Mouse (Mus musculus) embryo, embryonic 11 days (tissue): ENCODE results near the gene Trim66.

Experiments
- DNase-seq: peaks from one replicate; pipeline ENCODE4 v3.0.0-alpha.2; 2015

The Trim66 gene

DNA sequence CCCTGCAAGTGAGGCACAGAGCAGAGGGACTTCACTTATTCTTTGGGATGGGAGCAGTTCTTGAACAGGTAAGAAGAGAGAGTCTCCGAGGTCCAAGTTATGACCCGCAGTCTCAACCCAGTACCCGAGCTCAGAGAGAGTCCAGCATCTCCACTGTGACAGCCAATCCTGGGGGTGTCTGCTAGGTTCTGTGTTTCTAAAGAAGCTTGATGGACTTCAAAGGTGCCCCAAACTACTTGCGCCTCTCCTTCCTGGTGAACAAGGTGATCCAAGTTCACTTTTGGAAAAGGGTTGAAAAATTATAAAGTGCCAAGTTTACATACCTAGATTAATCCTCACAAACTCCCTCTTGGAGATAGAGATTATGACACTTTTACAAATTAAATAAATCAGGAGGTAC is at the start of gene Trim66:
Gene Trim66, minus strand, starts transcription at position 101 of the 400 bp plus-strand sequence.
- no peak for DNase-seq

GRCm38 (mm10) chr7:109546726-109547125 is 38.8 kb upstream of the Trim66 start:
- no peak for DNase-seq

DNA sequence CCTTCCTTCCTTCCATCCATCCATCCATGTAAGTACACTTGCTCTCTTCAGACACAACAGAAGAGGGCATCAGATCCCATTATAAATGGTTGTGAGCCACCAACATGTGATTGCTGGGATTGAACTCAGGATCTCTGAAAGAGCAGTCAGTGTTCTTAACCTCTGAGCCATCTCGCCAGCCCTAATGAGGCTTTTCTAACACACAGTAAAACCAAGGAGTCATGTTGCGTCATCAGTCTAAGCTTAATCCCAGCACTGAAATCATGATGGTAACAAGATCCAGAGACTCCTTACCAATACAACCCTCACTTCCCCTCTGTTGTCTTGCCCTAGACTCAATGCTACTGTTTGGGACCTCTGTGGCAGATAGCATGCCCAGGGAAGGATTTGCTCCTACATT is 38.3 kb upstream of the Trim66 start:
- DNase-seq, result no peak

DNA sequence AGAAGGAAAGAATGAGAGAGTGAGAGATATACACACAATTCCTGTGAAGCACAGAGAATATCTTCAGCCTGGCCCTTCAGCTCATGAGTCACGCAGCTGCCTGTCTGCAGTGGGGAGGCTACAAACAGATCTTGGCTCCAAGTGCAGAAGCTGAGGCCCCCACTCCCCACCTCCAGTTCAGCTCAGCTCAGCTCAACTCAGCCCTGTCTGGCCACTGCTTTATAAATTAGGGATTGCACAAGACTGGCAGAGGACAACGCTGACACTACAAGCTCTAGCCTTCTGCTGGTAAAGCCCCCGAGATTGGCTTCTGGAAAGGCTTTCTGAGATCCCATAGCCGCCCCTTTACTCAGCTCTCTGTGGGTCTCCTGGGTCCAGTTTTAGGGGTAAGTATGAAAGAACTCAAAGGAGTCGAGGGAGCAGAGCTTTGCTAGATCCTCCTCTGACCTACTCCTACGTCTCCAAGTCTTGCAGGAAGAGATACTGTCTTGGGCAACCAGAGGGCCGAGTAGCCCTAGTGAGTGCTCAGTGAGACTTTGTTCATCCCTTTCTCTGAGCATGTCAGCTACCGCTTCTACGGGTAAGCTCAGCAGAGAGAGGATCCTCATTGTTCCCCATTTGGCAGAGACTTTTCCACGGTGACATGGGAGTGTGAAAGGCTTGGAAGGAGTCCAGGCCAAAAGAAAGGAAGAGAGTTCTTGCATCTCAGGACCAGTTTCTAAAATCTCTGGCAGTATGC is 37.5 kb upstream of the Trim66 start:
- DNase-seq, result no peak

- no peak for DNase-seq
These were observed 36.9 kb upstream of the Trim66 start for GRCm38 (mm10) chr7:109544792-109545191.

DNA sequence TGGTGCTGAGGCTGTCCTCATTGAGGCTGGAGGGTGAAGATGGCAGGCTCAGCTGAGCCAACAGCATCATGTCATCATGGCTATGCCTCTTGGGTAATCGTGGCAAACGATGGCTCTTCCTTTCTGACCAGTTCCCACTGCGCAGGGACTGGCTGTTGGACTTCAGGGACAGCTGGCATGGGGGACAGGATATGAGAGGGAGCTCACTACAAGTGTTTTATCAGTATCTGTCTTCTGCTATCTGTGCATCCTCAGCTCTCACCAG is 34.4 kb upstream of the Trim66 start:
- no peak for DNase-seq

GRCm38 (mm10) chr7:109541609-109542363 is 33.9 kb upstream of the Trim66 start:
- no peak for DNase-seq

DNA sequence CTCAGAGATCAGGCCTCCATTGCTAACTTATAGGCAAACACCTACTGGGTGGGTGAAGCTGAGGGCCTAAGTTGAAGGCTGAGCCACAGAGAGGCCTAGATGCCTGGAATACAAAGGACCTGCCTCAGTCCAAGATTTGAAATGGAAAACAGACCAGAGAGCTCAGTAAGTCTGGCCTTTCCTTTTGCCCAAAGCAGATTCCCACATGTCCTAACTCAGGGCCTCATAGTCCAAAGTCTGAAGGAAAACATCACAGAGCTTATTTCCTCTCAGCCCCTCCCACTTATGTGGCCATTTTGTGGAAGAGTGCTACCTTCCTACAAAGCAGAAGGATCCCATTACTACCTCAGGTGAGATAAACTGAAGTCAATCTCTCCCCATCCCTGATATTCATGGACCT is 33.0 kb upstream of the Trim66 start:
- DNase-seq, result no peak

DNA sequence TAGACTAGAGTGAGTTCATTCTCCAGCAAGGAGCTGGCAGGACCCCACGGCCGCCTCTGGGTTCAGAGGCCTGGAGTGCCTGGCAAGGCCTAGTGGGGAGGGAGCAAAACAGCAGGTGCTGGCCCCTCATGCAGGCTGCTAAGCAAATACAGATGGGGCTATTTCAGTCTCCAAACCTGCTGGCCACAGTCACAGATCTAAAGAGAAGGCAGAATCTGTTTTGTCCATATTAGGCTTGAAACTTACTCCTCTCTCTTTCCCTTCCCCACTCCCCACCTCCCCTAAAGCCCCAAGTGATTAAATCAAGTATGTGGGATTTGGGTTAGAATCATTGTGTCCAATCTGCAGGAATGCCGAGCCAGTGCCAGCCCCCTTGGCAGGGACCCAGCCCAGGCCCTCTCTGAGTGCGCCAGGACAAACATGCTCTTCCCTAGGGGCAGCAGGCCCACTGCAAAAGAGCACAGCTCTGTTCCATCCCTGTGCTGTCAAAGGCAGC is 28.6 kb upstream of the Trim66 start:
- no peak for DNase-seq

DNA sequence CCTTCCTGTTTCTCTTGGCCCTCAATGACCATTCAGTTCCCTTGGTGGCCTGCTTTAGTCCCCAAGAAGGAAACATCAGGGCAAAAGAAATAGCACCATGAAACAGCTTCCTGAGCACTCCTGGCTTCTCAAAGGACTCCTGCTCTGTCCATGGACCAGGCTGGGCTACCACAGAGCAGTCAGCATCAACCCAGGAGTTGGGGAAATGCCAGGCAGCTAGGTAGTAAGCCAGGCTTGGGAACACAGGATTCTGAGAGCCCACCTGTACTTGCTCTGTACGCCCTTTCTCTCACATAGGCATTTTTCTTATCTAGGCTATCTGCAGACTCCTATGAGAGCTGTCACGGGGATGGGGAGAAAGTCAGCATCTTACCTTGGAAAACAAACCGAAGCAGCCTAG is 27.0 kb upstream of the Trim66 start:
- no peak for DNase-seq

- no peak for DNase-seq
These were observed 26.0 kb upstream of the Trim66 start for GRCm38 (mm10) chr7:109533888-109534287.

GRCm38 (mm10) chr7:109533129-109533528 is 25.2 kb upstream of the Trim66 start:
- DNase-seq, result no peak

GRCm38 (mm10) chr7:109532691-109533090 is 24.8 kb upstream of the Trim66 start:
- DNase-seq, result no peak

DNA sequence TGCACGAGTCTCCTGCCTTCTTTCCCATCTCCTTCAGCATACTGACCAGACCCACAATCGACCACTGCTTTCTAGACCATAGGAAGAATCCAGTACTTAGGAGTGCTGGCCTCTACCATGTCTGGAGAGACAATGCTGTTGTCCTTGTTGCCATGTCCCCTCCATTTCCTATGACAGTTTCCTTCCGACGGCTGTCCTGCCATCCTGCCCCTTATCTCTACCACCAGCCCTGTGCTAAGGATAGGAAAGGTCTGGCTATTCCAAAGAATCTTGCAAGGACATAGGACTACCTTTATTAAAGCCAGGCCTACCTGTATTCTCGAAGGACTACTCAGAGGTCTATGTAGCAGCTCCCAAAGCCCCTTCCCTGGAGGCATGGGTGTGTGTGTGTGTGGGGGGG is 23.6 kb upstream of the Trim66 start:
- no peak for DNase-seq

- no peak for DNase-seq
These were observed 21.8 kb upstream of the Trim66 start for GRCm38 (mm10) chr7:109529741-109530140.

- DNase-seq, result peak; percentile 82
These were observed 20.4 kb upstream of the Trim66 start for GRCm38 (mm10) chr7:109528356-109528755.

- DNase-seq, result no peak
These were observed 19.6 kb upstream of the Trim66 start for GRCm38 (mm10) chr7:109527536-109527935.

DNA sequence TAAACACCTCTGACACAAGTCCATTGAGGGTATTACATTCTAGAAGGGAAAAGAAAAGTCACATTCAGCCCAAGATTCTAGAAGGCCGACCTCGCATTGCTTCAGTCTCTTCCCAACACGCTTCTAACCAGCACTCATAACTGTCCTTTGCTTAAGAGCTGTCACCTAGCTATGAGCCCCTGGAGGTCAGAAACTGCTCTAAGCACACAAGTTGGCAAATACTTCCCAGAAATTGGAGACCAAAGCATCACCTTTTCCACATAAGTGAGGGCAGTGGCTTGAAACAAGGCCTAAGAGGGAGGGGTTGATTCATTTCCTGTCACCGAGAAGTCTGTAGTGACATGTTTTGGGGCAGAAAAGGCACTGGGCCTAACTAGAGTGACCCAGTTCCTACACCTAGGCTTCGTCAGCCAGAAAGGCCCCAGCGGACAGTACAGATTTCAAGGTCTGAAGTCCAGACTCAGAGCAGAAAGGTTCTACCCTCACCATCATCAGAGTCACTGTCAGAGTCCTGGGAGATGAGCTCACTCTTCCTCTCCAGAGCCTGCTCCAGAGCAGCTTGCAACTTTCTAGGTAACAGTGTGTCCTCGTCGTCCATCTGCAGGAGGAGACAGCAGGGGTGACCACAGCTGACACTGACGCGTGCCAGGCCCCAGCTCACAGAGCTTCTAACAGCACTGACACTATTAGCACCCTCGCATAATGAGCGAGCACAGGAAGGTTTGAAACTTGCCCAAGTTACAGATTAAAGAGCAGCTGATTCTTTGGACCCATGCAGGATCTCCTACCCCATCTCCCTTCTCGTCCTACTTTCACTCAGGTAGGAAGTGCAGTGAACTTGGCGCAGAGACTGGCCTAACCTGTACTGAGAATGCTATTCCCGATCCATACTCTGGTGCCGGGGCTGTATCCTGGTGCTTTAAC is 18.1 kb upstream of the Trim66 start:
- DNase-seq, result no peak

- DNase-seq, result no peak
These were observed 16.8 kb upstream of the Trim66 start for GRCm38 (mm10) chr7:109524763-109525162.

DNA sequence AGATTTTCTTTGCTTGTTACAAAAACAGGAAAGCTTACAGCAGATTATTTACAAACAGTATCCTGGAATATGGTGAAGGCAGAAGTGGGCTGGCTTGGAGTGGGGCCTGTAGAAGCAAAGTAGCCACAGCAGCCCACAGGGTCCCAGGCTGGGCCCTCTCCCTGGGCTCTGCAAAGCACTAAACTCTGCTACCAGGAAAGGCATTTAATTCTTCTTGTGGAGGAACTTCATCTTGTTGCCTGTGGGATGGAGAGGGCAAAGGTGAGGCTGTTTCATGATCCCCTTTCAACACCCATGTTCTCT is 16.5 kb upstream of the Trim66 start:
- DNase-seq, result no peak

GRCm38 (mm10) chr7:109523741-109524441 is 16.0 kb upstream of the Trim66 start:
- no peak for DNase-seq

GRCm38 (mm10) chr7:109523304-109523703 is 15.4 kb upstream of the Trim66 start:
- DNase-seq, result no peak

GRCm38 (mm10) chr7:109522084-109522483 is 14.2 kb upstream of the Trim66 start:
- no peak for DNase-seq
